Mouse (Mus musculus): ENCODE measurements around the gene Haus7.

DNA sequence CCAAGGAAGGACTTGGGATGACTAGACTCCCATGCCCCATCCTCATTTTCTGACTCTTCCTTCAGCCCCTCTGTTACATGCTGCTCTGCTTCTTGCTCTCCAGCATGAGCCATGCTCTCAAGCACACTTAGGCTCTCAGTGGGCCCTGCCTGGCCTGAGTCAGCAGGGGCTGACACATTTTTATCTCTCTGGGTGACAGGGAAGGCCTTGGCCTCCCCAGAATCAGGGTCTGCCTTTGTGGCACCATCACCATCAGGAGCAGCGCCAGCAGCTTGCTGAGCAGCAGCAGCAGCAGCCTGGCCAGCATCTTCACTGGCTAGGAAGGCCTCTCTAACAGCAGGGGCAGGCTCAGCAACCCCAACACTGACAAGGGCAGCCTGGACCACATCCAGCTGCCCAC is 62.4 kb downstream of the Haus7 start:
- TF ChIP-seq CTCF (IDR thresholded peaks at IDR 0.05; ENCODE audit: control insufficient read depth, insufficient read depth, insufficient read length) (no peak), MAX (IDR thresholded peaks at IDR 0.05) (no peak), USF1 (IDR thresholded peaks at IDR 0.05; ENCODE audit: low read depth) (no peak), MYOD1 (IDR thresholded peaks at IDR 0.05; ENCODE audit: control insufficient read depth, insufficient read length, low read depth) (no peak), MYOG (IDR thresholded peaks at IDR 0.05; ENCODE audit: control insufficient read depth, extremely low read depth, insufficient read length) (no peak)

All from C2C12 (cell line).